Mouse (Mus musculus) heart, embryonic 16.5 days (tissue): ENCODE measurements at regions not wholly inside any gene's neighbourhood (a gene's known extent, or its start where the extent isn't known, plus 50 kb on each side); places are given as distances from the start of the nearest gene placed in this dataset.

Experiments
- ATAC-seq: fragments of 200-750 bp; cut with Nextera tagmentation; replicated peaks from 2 replicates; pipeline ENCODE4 v1.8.0; 2017; ENCODE audit warnings: moderate number of reproducible peaks; ENCODE audit not compliant: insufficient read depth, low FRiP score; ENCODE audit errors: extremely low read depth
- H3K27ac ChIP-seq: fragments of 300-500 bp; sonication (generic); 2 replicates; pipeline ENCODE4 v1.5.1; 2014; ENCODE audit warnings: mild to moderate bottlenecking, low read length, control low read depth, moderate library complexity
- H3K27me3 ChIP-seq: fragments of 300-500 bp; sonication (generic); 2 replicates; pipeline ENCODE4 v1.6.1; 2014; ENCODE audit warnings: low read length, mixed read lengths; ENCODE audit not compliant: control insufficient read depth, insufficient read depth
- H3K36me3 ChIP-seq: fragments of 300-500 bp; sonication (generic); 2 replicates; pipeline ENCODE4 v1.6.1; 2014; ENCODE audit not compliant: control insufficient read depth, insufficient read depth
- H3K4me1 ChIP-seq: fragments of 300-500 bp; sonication (generic); 2 replicates; pipeline ENCODE4 v1.6.1; 2014; ENCODE audit warnings: low read length, mixed read lengths; ENCODE audit not compliant: control insufficient read depth, insufficient read depth
- H3K4me2 ChIP-seq: fragments of 300-500 bp; sonication (generic); 2 replicates; pipeline ENCODE4 v1.6.1; 2014; ENCODE audit warnings: low read depth, mild to moderate bottlenecking, control low read depth, low read length
- H3K4me3 ChIP-seq: fragments of 300-500 bp; sonication (generic); 2 replicates; pipeline ENCODE4 v1.5.1; 2014; ENCODE audit warnings: mild to moderate bottlenecking, control low read depth, low read length
- H3K9ac ChIP-seq: fragments of 300-500 bp; sonication (generic); 2 replicates; pipeline ENCODE4 v1.6.1; 2014; ENCODE audit warnings: low read length, control low read depth
- H3K9me3 ChIP-seq: fragments of 300-500 bp; sonication (generic); replicated peaks from 2 replicates; pipeline ENCODE4 v1.6.1; 2016; ENCODE audit warnings: low read length; ENCODE audit not compliant: control insufficient read depth
- WGBS: fragments of 180-500 bp; shearing (Covaris S2); extraction: QIAGEN DNeasy Blood & Tissue Kit; methylation state at CpG from one replicate; pipeline ENCODE4 v1.1.7; 2014; 5-methylcytosine and 5-hydroxymethylcytosine counted together

- H3K27ac ChIP-seq: no peak overlapping the region
- peaks cover 32% of the 10 kb centered on the region for H3K4me1 ChIP-seq
- WGBS: 68% methylated on average over 4 of the region's 4 CpGs
- H3K4me2 ChIP-seq: no peak overlapping the region
- H3K36me3 ChIP-seq: no peaks in the 10 kb centered on the region
- no peak overlapping the region for H3K9ac ChIP-seq
- H3K9me3 ChIP-seq: no peaks in the 10 kb centered on the region
- no peak for ATAC-seq
- no peak overlapping the region for H3K4me3 ChIP-seq
- no peaks in the 10 kb centered on the region for H3K27me3 ChIP-seq
Measured at GRCm38 (mm10) chr13:102591803-102592537, 101.4 kb upstream of the Cd180 start.

GRCm38 (mm10) chr13:102593405-102594200 is 99.8 kb upstream of the Cd180 start:
- Histone ChIP-seq H3K4me2 (no peak overlapping the region), H3K9ac (no peak overlapping the region), H3K9me3 (no peaks in the 10 kb centered on the region), H3K36me3 (no peaks in the 10 kb centered on the region), H3K27me3 (no peaks in the 10 kb centered on the region), H3K4me3 (no peak overlapping the region), H3K27ac (peak overlapping the region; percentile 1; the same call in 1 of the 2 replicates), H3K4me1 (peaks cover 29% of the 10 kb centered on the region)
- ATAC-seq: no peak
- 78% methylated on average over 12 of the region's 12 CpGs for WGBS

- 87% methylated on average over 3 of the region's 3 CpGs for WGBS
- Histone ChIP-seq H3K27me3 (no peaks in the 10 kb centered on the region), H3K27ac (no peak overlapping the region), H3K4me3 (no peak overlapping the region), H3K36me3 (no peaks in the 10 kb centered on the region), H3K9ac (no peak overlapping the region), H3K4me1 (peaks cover 29% of the 10 kb centered on the region), H3K4me2 (no peak overlapping the region), H3K9me3 (no peaks in the 10 kb centered on the region)
- ATAC-seq: no peak
Measured at GRCm38 (mm10) chr13:102594201-102594600, 99.2 kb upstream of the Cd180 start.

- H3K4me3 ChIP-seq: no peak overlapping the region
- WGBS: 26% methylated on average over 5 of the region's 5 CpGs
- H3K36me3 ChIP-seq: no peaks in the 10 kb centered on the region
- no peaks in the 10 kb centered on the region for H3K9me3 ChIP-seq
- ATAC-seq: no peak
- peaks cover 35% of the 10 kb centered on the region for H3K4me1 ChIP-seq
- H3K27me3 ChIP-seq: no peaks in the 10 kb centered on the region
- no peak overlapping the region for H3K9ac ChIP-seq
- H3K27ac ChIP-seq: peak overlapping the region; percentile 77
- no peak overlapping the region for H3K4me2 ChIP-seq
Measured at GRCm38 (mm10) chr13:102595602-102596001, 97.8 kb upstream of the Cd180 start.

- Histone ChIP-seq H3K36me3 (no peaks in the 10 kb centered on the region), H3K27ac (peak overlapping the region; percentile 77), H3K4me1 (peaks cover 35% of the 10 kb centered on the region), H3K27me3 (no peaks in the 10 kb centered on the region), H3K4me3 (no peak overlapping the region), H3K9ac (no peak overlapping the region), H3K9me3 (no peaks in the 10 kb centered on the region), H3K4me2 (no peak overlapping the region)
- no peak for ATAC-seq
- 89% methylated on average over 2 of the region's 2 CpGs for WGBS
Measured at GRCm38 (mm10) chr13:102596101-102596500, 97.3 kb upstream of the Cd180 start.

DNA sequence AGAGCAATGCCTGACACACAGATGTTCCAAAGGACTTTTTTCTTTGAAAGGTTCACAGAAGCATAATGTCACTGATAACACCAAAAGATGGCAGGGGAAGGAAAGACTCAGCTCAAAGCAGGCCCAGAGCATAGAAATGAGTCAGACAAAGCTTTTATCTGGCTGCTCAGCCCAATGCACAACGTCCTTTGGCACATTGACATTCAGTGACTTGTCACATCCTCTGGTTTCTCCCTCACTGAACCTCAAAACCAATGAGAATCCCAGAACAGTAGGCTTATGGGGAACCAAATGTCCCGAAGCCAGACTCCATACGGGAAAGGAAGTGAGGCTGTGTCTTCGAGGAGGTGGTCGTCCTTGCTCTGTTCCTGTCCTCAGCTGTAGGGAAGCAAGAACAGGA is 95.2 kb upstream of the Cd180 start:
- H3K4me3 ChIP-seq: no peak overlapping the region
- no peaks in the 10 kb centered on the region for H3K9me3 ChIP-seq
- no peak overlapping the region for H3K4me2 ChIP-seq
- H3K27ac ChIP-seq: no peak overlapping the region
- ATAC-seq: no peak
- WGBS: 65% methylated on average over 5 of the region's 5 CpGs
- no peak overlapping the region for H3K9ac ChIP-seq
- H3K36me3 ChIP-seq: no peaks in the 10 kb centered on the region
- no peaks in the 10 kb centered on the region for H3K27me3 ChIP-seq
- H3K4me1 ChIP-seq: peaks cover 29% of the 10 kb centered on the region

DNA sequence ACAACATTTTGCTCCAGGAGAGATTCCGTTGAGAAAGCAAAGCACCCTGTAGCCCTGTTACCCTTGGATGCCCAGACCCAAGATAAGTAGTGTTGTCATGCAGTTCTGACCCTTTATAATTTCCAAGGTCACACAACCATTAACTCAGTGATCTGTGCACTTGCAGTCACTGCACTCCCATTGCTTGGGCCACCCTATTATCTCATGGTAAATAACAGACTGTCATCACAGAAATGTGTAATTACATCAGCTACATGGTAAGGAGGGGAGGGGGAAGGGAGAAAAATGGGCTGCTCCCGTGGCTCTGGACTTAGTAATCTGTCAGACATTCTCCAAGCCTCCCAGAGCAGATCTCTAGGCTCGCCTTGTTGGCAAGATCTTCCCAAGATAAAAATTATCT is 93.8 kb upstream of the Cd180 start:
- H3K27ac ChIP-seq: peak overlapping the region; percentile 80
- no peaks in the 10 kb centered on the region for H3K36me3 ChIP-seq
- peak overlapping the region; percentile 12; the same call in 1 of the 2 replicates for H3K4me2 ChIP-seq
- WGBS: 22% methylated on average over 3 of the region's 3 CpGs
- peak; percentile 75 for ATAC-seq
- no peak overlapping the region for H3K4me3 ChIP-seq
- H3K4me1 ChIP-seq: peaks cover 19% of the 10 kb centered on the region
- no peaks in the 10 kb centered on the region for H3K9me3 ChIP-seq
- H3K27me3 ChIP-seq: no peaks in the 10 kb centered on the region
- no peak overlapping the region for H3K9ac ChIP-seq

DNA sequence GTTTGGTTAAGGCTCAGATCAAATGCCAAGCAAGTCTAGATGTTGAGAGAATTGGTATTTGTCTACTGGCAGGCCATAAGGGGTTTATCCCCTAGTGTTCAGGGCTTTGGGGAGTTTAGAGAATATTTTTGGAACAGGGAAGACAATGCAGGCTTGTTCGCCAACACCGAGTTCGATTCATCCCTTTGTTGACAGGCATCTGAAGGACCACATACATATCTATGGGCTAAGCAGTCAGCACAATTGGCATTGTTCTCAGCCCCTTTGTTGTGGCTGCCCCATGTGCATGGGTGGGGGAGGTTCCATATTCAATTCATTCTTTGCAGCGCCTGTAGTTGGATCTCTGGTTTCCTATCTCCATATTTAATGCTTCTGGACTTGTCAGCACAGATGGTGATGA is 93.3 kb upstream of the Cd180 start:
- Histone ChIP-seq H3K9me3 (no peaks in the 10 kb centered on the region), H3K4me3 (no peak overlapping the region), H3K27ac (peak overlapping the region; percentile 80), H3K36me3 (no peaks in the 10 kb centered on the region), H3K4me1 (peaks cover 16% of the 10 kb centered on the region), H3K27me3 (no peaks in the 10 kb centered on the region), H3K9ac (no peak overlapping the region), H3K4me2 (peak overlapping the region; percentile 12; the same call in 1 of the 2 replicates)
- peak; percentile 28; the same call in 1 of the 2 replicates for ATAC-seq
- 24% methylated on average over 4 of the region's 4 CpGs for WGBS

- no peak overlapping the region for H3K9ac ChIP-seq
- no peaks in the 10 kb centered on the region for H3K36me3 ChIP-seq
- 75% methylated on average over 2 of the region's 2 CpGs for WGBS
- ATAC-seq: no peak
- peak overlapping the region; percentile 97 for H3K27ac ChIP-seq
- no peak overlapping the region for H3K4me3 ChIP-seq
- no peak overlapping the region for H3K4me2 ChIP-seq
- no peaks in the 10 kb centered on the region for H3K9me3 ChIP-seq
- no peaks in the 10 kb centered on the region for H3K27me3 ChIP-seq
- peaks cover 20% of the 10 kb centered on the region for H3K4me1 ChIP-seq
Measured at GRCm38 (mm10) chr13:102624461-102624860, 68.9 kb upstream of the Cd180 start.
